Mouse (Mus musculus) bone marrow macrophage, adult 2 months (primary cell): Measurements from ENCODE around the gene Gm49392.

ENCODE experiments used
- CTCF ChIP-seq: IDR thresholded peaks from 2 replicates; pipeline ENCODE4 v1.5.1; 2012; ENCODE audit warnings: low read depth, mild to moderate bottlenecking, low read length, moderate library complexity
- POLR2A ChIP-seq: IDR thresholded peaks from 2 replicates; pipeline ENCODE4 v1.6.1; 2012; ENCODE audit warnings: mild to moderate bottlenecking, low read depth, low read length, borderline replicate concordance

DNA sequence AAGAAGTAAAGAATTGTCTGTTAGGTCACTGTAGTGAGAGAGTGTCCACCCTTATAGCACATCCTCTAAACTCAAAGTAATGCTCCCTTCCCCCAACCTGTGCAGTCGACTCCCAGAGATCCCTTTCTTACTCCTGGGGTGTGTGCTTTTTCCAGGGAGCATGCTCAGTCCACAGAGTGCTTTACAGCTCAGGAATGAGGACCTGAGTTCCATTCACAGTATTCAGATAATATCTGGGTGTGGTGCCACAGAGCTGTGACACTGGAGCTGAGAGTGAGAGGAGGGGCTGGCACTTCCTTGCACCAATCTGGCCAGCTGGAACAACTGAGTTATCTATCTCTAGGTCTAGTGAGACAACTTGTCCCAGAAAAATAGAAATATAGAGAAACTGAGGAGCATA, 83.0 kb downstream of the Gm49392 start:
- no peak for TF ChIP-seq CTCF
- no peak for TF ChIP-seq POLR2A
